Mouse (Mus musculus): ENCODE measurements around the gene Susd3.

The Susd3 gene

DNA sequence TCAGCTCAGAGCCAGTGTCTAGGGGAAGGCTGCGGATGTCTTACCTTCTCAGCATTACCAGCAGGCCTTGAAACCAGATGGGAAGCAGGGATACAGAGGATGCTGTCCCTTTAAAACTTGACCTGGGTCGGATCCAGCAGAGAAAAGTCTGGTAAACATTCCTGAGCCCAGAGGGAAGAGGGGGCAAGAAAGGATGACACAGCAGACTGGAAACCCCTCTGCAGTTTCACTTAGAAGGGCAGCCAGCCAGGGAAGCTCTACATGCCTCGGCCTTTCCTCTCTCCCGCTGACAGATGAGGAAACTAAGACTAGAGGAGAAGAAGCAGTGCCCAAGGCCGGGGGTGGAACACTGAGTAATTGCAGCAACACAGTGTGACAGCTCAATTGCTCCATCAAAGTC, 64.9 kb downstream of the Susd3 start:
- no peak for DNase-seq (ENCODE audit: low read depth)

DNA sequence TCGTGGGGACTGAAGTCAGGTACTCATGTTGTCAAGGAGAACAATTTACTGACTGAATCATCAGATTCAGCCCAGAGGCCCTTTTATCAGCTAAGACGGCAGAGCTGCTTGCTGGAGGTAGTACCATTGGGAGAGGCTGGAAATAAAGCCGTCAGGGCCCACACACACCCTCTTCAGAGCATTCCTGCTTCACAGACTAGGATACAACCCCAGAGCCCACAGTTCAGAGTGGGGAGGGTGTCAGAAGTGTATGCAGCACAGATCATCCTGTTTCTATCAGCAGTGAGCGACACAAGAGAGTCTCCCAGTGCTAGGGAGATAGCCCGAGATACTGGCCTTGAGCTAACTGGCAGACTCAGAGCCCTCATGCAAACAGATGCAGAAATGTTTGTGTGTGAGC, 65.3 kb downstream of the Susd3 start:
- no peak for DNase-seq (ENCODE audit: low read depth)

DNA sequence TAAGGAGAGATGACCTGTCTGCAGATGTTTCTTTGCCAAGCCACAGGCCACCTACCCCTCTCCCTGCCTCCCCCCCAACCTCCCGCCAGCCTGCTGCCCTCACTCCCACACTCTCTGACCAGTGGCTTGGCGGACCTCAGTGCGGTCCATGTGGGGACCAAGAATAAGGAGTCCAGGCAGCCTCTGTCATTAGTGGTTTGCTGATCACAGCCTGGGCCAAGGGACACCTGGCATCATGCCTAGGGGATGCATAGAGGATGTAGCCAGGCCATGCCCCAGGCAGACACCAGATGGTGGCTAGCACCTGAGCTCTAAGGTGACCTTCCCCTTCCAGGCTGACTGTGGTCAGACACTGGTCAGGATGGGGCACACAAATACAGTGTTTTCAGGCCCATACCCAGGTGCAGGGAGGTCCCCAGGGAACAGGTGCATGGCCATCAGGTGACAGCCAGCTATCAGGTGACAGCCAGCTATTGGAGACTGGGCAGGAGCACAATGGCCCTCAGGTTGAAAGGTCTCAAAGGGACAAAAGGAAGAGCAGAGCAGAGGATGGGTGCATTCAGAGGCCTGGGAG, 67.0 kb downstream of the Susd3 start:
- no peak for DNase-seq (ENCODE audit: low read depth)

DNA sequence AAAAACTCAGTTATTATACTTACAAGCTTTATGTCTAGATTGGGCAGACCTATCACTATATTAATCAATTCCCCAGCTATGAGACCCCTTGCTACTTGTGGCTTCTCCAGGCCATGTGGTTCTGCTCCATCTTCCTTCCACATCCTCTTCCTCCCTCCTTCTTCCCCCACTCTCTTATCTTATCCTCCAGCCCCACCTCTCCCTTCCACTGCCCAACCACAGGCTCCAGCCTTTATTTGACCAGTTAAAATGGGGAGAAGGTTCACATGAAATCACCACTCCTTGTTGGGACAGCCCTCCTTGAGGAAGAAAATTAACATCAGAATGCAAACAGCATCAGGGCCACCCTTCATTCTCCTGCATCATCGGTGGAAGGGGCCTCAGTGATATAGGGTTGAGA, 67.8 kb downstream of the Susd3 start:
- DNase-seq (ENCODE audit: low read depth): no peak
